Mouse (Mus musculus): Measurements from ENCODE around the gene Rbpjl. TPM values are rescaled to one million over a fixed set of nuclear protein-coding genes. Genes with fewer than 3 reads are reported as not detected.

Gene Rbpjl
- total and polyA plus RNA-seq, 2 experiments: 0.18 TPM; not detected in 1

DNA sequence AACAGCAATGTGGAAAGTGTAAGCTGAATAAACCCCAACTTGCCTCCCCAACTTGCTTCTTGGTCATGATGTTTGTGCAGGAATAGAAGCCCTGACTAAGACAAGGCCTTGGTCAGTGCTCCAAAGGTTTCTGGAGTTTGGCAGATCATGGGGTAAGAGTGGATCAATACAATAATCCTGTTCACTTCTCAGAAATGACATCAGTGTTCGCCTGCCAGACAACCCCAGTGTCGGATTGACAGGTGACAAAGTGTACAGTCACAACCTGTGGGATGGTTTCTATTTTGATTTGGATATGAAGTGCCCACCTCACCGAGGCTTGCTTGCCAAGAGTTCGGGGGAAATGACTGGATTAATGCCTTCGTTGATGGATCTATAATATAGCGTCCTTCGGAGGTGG is 18.4 kb downstream of the Rbpjl start:
- DNase-seq (ENCODE audit: extremely low read depth, low read depth, low spot score): peak; percentile 95
- TF ChIP-seq POLR2A (IDR thresholded peaks at IDR 0.05; ENCODE audit: extremely low read depth, insufficient read depth, low read length): no peak
- TF ChIP-seq CTCF (IDR thresholded peaks at IDR 0.05; ENCODE audit: low read depth, low read length): no peak
- WGBS: 24% methylated on average over 7 of the region's 7 CpGs
- H3K9ac ChIP-seq (ENCODE audit: low read depth, low read length): no peak overlapping the region; the same call in 1 of the 2 replicates
- no peaks in the 10 kb centered on the region for H3K79me2 ChIP-seq (ENCODE audit: control insufficient read depth, insufficient read depth, low read length)
- H3K27ac ChIP-seq (replicated peaks; ENCODE audit: insufficient read depth, low read depth, low read length): peak overlapping the region; percentile 89
- no peaks in the 10 kb centered on the region for H3K27me3 ChIP-seq (ENCODE audit: control insufficient read depth, insufficient read depth, low read length)
- peaks cover 40% of the 10 kb centered on the region for H3K4me1 ChIP-seq (ENCODE audit: control insufficient read depth, insufficient read depth, low read length)
- no peak overlapping the region for H3K4me3 ChIP-seq (ENCODE audit: insufficient read depth, low read depth, low read length)
- peaks cover 18% of the 10 kb centered on the region; the same call in 1 of the 2 replicates for H3K36me3 ChIP-seq (ENCODE audit: control insufficient read depth, insufficient read depth, low read length)

- DNase-seq (ENCODE audit: extremely low read depth, low read depth, low spot score): peak; percentile 88
- peak overlapping the region; percentile 89 for H3K27ac ChIP-seq (replicated peaks; ENCODE audit: insufficient read depth, low read depth, low read length)
- WGBS: 17% methylated on average over 8 of the region's 8 CpGs
- H3K4me1 ChIP-seq (ENCODE audit: control insufficient read depth, insufficient read depth, low read length): peaks cover 45% of the 10 kb centered on the region
- no peaks in the 10 kb centered on the region for H3K27me3 ChIP-seq (ENCODE audit: control insufficient read depth, insufficient read depth, low read length)
- H3K9ac ChIP-seq (ENCODE audit: low read depth, low read length): peak overlapping the region; percentile 16
- H3K36me3 ChIP-seq (ENCODE audit: control insufficient read depth, insufficient read depth, low read length): peaks cover 24% of the 10 kb centered on the region
- H3K79me2 ChIP-seq (ENCODE audit: control insufficient read depth, insufficient read depth, low read length): no peaks in the 10 kb centered on the region
- H3K4me3 ChIP-seq (ENCODE audit: insufficient read depth, low read depth, low read length): no peak overlapping the region
- TF ChIP-seq CTCF (IDR thresholded peaks at IDR 0.05; ENCODE audit: low read depth, low read length) (no peak), POLR2A (IDR thresholded peaks at IDR 0.05; ENCODE audit: extremely low read depth, insufficient read depth, low read length) (no peak)
Measured at GRCm38 (mm10) chr2:164421979-164422378, 19.0 kb downstream of the Rbpjl start.

- peak overlapping the region; percentile 20 for H3K9ac ChIP-seq (ENCODE audit: low read depth, low read length)
- no peaks in the 10 kb centered on the region for H3K79me2 ChIP-seq (ENCODE audit: control insufficient read depth, insufficient read depth, low read length)
- no peak for TF ChIP-seq POLR2A (IDR thresholded peaks at IDR 0.05; ENCODE audit: extremely low read depth, insufficient read depth, low read length)
- TF ChIP-seq CTCF (IDR thresholded peaks at IDR 0.05; ENCODE audit: low read depth, low read length): no peak
- DNase-seq (ENCODE audit: extremely low read depth, low read depth, low spot score): peak; percentile 96
- H3K27ac ChIP-seq (replicated peaks; ENCODE audit: insufficient read depth, low read depth, low read length): peak overlapping the region; percentile 89
- peaks cover 49% of the 10 kb centered on the region for H3K4me1 ChIP-seq (ENCODE audit: control insufficient read depth, insufficient read depth, low read length)
- H3K36me3 ChIP-seq (ENCODE audit: control insufficient read depth, insufficient read depth, low read length): peaks cover 33% of the 10 kb centered on the region
- 26% methylated on average over 15 of the region's 15 CpGs for WGBS
- H3K27me3 ChIP-seq (ENCODE audit: control insufficient read depth, insufficient read depth, low read length): no peaks in the 10 kb centered on the region
- no peak overlapping the region for H3K4me3 ChIP-seq (ENCODE audit: insufficient read depth, low read depth, low read length)
Measured at GRCm38 (mm10) chr2:164422675-164423393, 19.9 kb downstream of the Rbpjl start.

DNA sequence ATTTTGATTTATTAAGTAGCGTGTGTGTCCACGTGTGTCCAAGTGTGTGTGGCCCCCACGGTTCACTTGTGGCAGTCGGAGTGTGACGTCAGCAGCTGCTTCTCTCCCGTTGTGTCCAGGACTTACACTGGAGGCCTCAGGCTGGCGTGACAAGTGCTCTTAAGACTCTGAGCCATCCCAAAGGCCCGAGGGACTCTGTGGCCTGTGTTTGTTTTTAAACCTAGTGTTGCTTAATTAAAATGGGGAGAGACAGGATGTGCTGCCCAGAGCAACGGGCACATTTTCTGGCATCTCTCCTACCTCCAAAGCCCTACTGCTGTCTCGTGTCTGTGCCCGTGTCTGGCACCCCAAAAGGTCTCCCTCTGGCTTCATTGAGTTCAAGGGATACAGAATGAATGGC is 20.5 kb downstream of the Rbpjl start:
- 0 out of 2 replicates have a peak, but pooled peaks have one; percentile 38 for TF ChIP-seq POLR2A (IDR thresholded peaks at IDR 0.05; ENCODE audit: extremely low read depth, insufficient read depth, low read length)
- TF ChIP-seq CTCF (IDR thresholded peaks at IDR 0.05; ENCODE audit: low read depth, low read length): peak; percentile 4; the same call in 1 of the 2 replicates
- Histone ChIP-seq H3K27ac (replicated peaks; ENCODE audit: insufficient read depth, low read depth, low read length) (peak overlapping the region; percentile 89), H3K36me3 (ENCODE audit: control insufficient read depth, insufficient read depth, low read length) (peaks cover 39% of the 10 kb centered on the region), H3K9ac (ENCODE audit: low read depth, low read length) (peak overlapping the region; percentile 42; the same call in 1 of the 2 replicates), H3K79me2 (ENCODE audit: control insufficient read depth, insufficient read depth, low read length) (no peaks in the 10 kb centered on the region), H3K4me3 (ENCODE audit: insufficient read depth, low read depth, low read length) (no peak overlapping the region), H3K27me3 (ENCODE audit: control insufficient read depth, insufficient read depth, low read length) (no peaks in the 10 kb centered on the region), H3K4me1 (ENCODE audit: control insufficient read depth, insufficient read depth, low read length) (peaks cover 50% of the 10 kb centered on the region)
- WGBS: 27% methylated on average over 11 of the region's 11 CpGs
- peak; percentile 93 for DNase-seq (ENCODE audit: extremely low read depth, low read depth, low spot score)

DNA sequence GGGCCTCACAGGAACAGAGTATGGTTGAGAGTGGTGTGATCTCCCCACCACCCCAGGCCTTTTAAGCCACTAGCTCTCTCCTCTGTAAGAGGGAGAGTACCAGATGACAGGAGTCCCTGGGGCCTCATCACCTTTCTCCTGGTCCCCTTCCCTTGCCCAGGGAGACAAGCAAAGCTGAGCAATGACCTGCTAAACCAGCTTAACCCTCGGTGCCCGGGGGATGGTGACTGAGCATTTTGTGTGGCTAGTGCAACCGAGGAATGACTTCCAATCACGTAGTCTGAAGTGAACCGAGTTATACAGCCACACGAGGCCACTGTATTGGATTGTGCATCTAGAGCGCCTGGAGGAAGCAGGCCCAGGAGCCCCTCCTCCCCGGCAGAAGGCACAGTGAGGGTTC is 21.5 kb downstream of the Rbpjl start:
- H3K79me2 ChIP-seq (ENCODE audit: control insufficient read depth, insufficient read depth, low read length): no peaks in the 10 kb centered on the region
- TF ChIP-seq POLR2A (IDR thresholded peaks at IDR 0.05; ENCODE audit: extremely low read depth, insufficient read depth, low read length): no peak
- TF ChIP-seq CTCF (IDR thresholded peaks at IDR 0.05; ENCODE audit: low read depth, low read length): no peak
- H3K36me3 ChIP-seq (ENCODE audit: control insufficient read depth, insufficient read depth, low read length): peaks cover 49% of the 10 kb centered on the region
- H3K4me3 ChIP-seq (ENCODE audit: insufficient read depth, low read depth, low read length): no peak overlapping the region
- H3K9ac ChIP-seq (ENCODE audit: low read depth, low read length): peak overlapping the region; percentile 29; the same call in 1 of the 2 replicates
- H3K27ac ChIP-seq (replicated peaks; ENCODE audit: insufficient read depth, low read depth, low read length): peak overlapping the region; percentile 54
- H3K4me1 ChIP-seq (ENCODE audit: control insufficient read depth, insufficient read depth, low read length): peaks cover 51% of the 10 kb centered on the region
- H3K27me3 ChIP-seq (ENCODE audit: control insufficient read depth, insufficient read depth, low read length): no peaks in the 10 kb centered on the region
- WGBS: 62% methylated on average over 8 of the region's 8 CpGs
- DNase-seq (ENCODE audit: extremely low read depth, low read depth, low spot score): peak; percentile 59

DNA sequence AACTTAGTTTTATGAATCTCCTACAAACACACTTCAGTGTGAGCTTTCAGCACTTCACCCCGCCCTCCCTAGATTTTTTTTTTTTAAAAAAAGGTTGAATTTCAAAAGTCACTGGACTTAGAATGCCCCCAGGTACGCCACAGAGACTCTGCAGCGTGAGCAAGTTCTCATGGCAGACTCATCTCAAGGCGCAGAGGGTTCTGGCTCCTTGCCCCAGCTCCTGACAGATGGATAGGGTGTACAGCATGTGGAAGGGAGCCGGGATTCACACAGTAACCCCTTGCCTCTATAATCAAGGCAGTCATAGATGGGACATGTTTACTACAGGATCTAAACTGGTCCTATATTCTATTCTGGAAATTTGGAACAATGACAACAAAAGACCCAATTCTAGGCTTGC is 22.5 kb downstream of the Rbpjl start:
- 56% methylated on average over 5 of the region's 5 CpGs for WGBS
- peaks cover 57% of the 10 kb centered on the region for H3K36me3 ChIP-seq (ENCODE audit: control insufficient read depth, insufficient read depth, low read length)
- DNase-seq (ENCODE audit: extremely low read depth, low read depth, low spot score): peak; percentile 62

More for the DNA sequence above, 22.5 kb downstream of the Rbpjl start:
- Histone ChIP-seq H3K79me2 (ENCODE audit: control insufficient read depth, insufficient read depth, low read length) (no peaks in the 10 kb centered on the region), H3K4me3 (ENCODE audit: insufficient read depth, low read depth, low read length) (no peak overlapping the region), H3K27me3 (ENCODE audit: control insufficient read depth, insufficient read depth, low read length) (no peaks in the 10 kb centered on the region), H3K27ac (replicated peaks; ENCODE audit: insufficient read depth, low read depth, low read length) (no peak overlapping the region; the same call in 1 of the 2 replicates), H3K4me1 (ENCODE audit: control insufficient read depth, insufficient read depth, low read length) (peaks cover 58% of the 10 kb centered on the region), H3K9ac (ENCODE audit: low read depth, low read length) (no peak overlapping the region)
- TF ChIP-seq CTCF (IDR thresholded peaks at IDR 0.05; ENCODE audit: low read depth, low read length) (no peak), POLR2A (IDR thresholded peaks at IDR 0.05; ENCODE audit: extremely low read depth, insufficient read depth, low read length) (no peak)

Data from liver, adult 2 months (tissue).